Mouse (Mus musculus) lung, postnatal 25 days (tissue): ENCODE measurements around the gene Upp1.

ENCODE experiments used
- DNase-seq: peaks from one replicate; pipeline ENCODE4 v3.0.0; 2022; ENCODE audit warnings: low spot score

The Upp1 gene

GRCm38 (mm10) chr11:9159953-9160352, 42.0 kb downstream of the Upp1 start:
- no peak for DNase-seq

- no peak for DNase-seq
These were observed 49.4 kb downstream of the Upp1 start for GRCm38 (mm10) chr11:9167331-9167730.

DNA sequence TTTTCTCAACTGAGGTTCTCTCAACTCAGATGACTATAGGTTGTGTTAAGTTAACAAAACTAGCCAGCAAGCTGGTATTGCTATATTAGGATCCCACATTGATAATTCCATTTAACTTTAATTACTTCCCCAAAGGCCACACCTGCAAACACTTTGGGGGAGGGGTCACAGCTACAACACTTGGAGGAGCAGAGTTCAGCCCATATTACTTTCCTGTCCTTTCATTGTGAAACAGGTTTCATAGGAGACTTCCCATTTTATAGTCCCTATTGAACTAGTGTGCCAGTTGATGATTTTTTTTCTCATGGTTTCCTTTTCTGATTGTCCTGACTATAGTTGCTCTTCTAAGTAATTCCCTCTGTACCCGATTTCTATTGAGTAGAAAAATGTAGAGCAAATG, 63.6 kb downstream of the Upp1 start:
- DNase-seq, result no peak
